Mouse (Mus musculus) forebrain, embryonic 16.5 days (tissue): Measurements from ENCODE around the gene Lonrf2. TPM values are rescaled to one million over a fixed set of nuclear protein-coding genes. Genes with fewer than 3 reads are reported as not detected.

Source experiments
- ATAC-seq: fragments of 200-750 bp; cut with Nextera tagmentation; 2 replicates; pipeline ENCODE4 v1.8.0; 2017; ENCODE audit warnings: mild to moderate bottlenecking, moderate library complexity
- H3K27ac ChIP-seq: fragments of 300-500 bp; sonication (generic); 2 replicates; pipeline ENCODE4 v1.5.1; 2014; ENCODE audit warnings: low read length, control low read depth
- H3K27me3 ChIP-seq: fragments of 300-500 bp; sonication (generic); replicated peaks from 2 replicates; pipeline ENCODE4 v1.6.1; 2014; ENCODE audit warnings: low read length; ENCODE audit not compliant: control insufficient read depth, insufficient read depth
- H3K36me3 ChIP-seq: fragments of 300-500 bp; sonication (generic); 2 replicates; pipeline ENCODE4 v1.6.1; 2014; ENCODE audit not compliant: control insufficient read depth, insufficient read depth
- H3K4me1 ChIP-seq: fragments of 300-500 bp; sonication (generic); replicated peaks from 2 replicates; pipeline ENCODE4 v1.6.1; 2014; ENCODE audit warnings: low read length; ENCODE audit not compliant: control insufficient read depth, insufficient read depth
- H3K4me2 ChIP-seq: fragments of 300-500 bp; sonication (generic); 2 replicates; pipeline ENCODE4 v1.6.1; 2014; ENCODE audit warnings: mild to moderate bottlenecking, low read length, control low read depth
- H3K4me3 ChIP-seq: fragments of 300-500 bp; sonication (generic); replicated peaks from 2 replicates; pipeline ENCODE4 v1.5.1; 2014; ENCODE audit warnings: mild to moderate bottlenecking, low read length, control low read depth
- H3K9ac ChIP-seq: fragments of 300-500 bp; sonication (generic); replicated peaks from 2 replicates; pipeline ENCODE4 v1.6.1; 2014; ENCODE audit warnings: low read depth, low read length, control low read depth
- H3K9me3 ChIP-seq: fragments of 300-500 bp; sonication (generic); 2 replicates; pipeline ENCODE4 v1.6.1; 2016; ENCODE audit warnings: low read length; ENCODE audit not compliant: control insufficient read depth
- WGBS: fragments of 180-500 bp; shearing (Covaris S2); extraction: QIAGEN DNeasy Blood & Tissue Kit; methylation state at CpG from one replicate; pipeline ENCODE4 v1.1.7; 2014; 5-methylcytosine and 5-hydroxymethylcytosine counted together
- polyA plus RNA-seq: library from polyadenylated mRNA; unstranded; fragments of >200 nt; fragmentation: Nextera tagmentation; extraction: Ambion mirVana; gene quantifications from 2 replicates; pipeline ENCODE4 v1.2.1, GENCODE M21; 2015

Gene Lonrf2
- polyA plus RNA-seq, 1 experiment from 2014 or later: 16.7 TPM

DNA sequence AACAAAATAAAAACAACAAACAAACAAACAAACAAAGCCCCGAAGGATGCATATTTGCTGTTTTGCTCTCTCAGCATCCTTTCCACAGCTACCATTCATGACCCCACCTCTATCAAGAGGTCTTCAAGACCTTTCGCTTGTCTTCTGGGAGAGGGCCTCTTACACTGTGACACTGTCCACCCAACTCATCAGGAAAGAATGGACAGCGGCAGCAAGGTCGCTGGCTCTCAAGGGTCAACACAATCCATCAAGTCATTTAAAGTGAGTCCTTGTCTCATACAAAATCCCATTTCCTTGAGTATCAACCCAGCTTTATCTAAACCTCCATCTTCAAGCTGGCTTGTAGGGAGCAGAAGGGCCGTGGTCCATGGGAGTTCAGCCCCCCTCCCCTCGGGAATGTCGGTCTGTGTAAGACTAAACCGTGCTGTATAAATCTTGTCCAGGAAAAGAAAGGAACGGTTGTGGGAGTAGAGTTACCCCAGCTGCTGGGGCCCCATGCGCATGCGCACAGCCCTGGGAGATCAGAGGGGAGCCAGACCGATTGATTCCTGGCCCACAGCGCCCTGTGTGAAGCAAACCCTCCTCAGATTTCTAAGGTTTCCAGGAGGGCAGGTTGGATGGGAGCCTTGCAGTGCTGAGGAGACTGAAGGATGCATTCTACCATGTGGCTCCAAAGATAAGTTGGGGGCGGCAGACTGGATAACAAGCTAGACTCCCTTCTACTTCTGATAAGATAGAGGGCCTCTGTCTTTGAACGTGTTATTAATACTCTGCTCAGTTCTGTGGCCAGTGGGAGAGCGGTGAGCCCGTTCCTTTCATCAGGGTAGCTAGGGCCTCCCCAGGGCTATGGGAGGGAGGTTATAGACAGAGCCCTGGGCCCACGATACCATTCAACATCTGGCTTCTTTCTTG is 69.6 kb downstream of the Lonrf2 start:
- H3K27ac ChIP-seq: no peak overlapping the region
- 0 out of 2 replicates have a peak overlapping the region, but pooled peaks have one; percentile 17 for H3K9ac ChIP-seq
- H3K4me2 ChIP-seq: no peak overlapping the region
- no peaks in the 10 kb centered on the region for H3K27me3 ChIP-seq
- ATAC-seq: peak; percentile 51
- 35% methylated on average over 18 of the region's 18 CpGs for WGBS
- no peaks in the 10 kb centered on the region for H3K36me3 ChIP-seq
- H3K4me3 ChIP-seq: no peak overlapping the region
- H3K9me3 ChIP-seq: no peaks in the 10 kb centered on the region
- H3K4me1 ChIP-seq: peaks cover 11% of the 10 kb centered on the region

DNA sequence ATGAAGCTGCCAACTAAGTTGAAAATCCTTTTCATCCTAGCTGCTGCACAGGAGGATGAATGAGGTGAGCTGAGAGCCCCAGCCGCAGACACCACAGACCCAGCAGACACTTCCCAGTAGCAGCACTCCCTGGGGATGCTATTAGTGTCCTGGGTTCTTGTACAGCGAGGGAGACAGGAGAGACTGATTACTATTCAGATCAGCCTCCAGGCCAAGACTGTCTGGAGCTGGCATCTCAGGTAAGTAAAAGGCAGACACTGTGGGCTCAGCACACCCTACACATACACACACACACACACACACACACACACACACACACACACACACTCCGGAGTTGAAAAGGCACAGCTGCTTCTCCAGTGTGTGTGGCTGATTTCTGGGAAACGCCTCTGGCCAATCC is 70.3 kb downstream of the Lonrf2 start:
- Histone ChIP-seq H3K4me1 (peaks cover 11% of the 10 kb centered on the region), H3K9ac (no peak overlapping the region), H3K9me3 (no peaks in the 10 kb centered on the region), H3K27me3 (no peaks in the 10 kb centered on the region), H3K36me3 (no peaks in the 10 kb centered on the region), H3K27ac (no peak overlapping the region), H3K4me2 (no peak overlapping the region), H3K4me3 (no peak overlapping the region)
- 55% methylated on average over 4 of the region's 4 CpGs for WGBS
- no peak for ATAC-seq

DNA sequence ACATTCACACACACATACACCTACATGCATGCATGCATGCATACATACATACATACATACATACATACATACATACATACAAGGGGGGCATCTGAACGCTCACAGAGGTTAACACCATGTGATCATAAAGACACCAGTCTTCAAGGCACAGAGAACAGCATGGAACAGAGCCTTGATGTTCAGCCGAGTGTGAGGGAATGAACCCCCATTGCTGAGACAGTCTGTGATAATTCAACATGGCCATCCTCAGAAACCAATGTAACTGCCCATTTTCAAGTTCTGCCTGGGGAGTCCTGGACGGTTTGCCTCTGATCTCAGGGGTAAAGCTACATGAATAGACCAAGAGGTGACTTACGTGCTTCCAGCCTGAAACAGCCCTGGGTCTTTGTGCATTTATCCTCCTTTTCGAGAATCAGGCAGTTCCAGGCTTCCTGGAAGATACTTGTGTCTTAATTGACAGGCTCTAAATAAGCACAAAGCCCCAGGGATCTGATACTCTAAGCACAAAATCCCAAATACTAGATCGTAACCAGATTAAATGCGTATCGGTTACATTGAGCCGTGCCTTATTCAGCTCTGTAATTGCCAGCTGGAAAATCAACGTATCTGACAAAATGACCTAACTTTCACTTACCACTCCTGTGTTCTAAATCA is 72.4 kb downstream of the Lonrf2 start:
- ATAC-seq: no peak

DNA sequence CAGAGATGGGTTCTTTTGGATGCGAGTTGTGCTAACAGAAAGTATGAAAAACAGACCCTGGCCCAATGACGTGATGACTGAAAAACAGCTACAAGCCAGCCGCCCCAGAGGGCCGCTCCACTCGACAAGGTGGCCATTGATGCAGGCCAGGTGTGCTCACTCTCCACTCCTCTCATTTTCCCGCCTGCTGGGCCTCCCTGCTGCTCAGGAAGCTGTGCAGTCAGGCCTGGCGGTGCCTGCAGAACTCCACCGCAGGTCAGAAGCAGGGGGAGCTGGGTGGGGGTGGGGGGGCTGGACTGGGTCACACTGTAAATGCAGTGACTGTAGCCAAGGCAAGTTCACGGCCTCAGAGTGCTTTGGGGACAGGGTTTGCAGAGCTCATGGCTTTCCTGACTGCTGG is 76.1 kb downstream of the Lonrf2 start:
- H3K9ac ChIP-seq: no peak overlapping the region
- no peak overlapping the region for H3K4me3 ChIP-seq
- no peaks in the 10 kb centered on the region for H3K9me3 ChIP-seq
- H3K4me1 ChIP-seq: peaks cover 5% of the 10 kb centered on the region; the same call in 1 of the 2 replicates
- no peaks in the 10 kb centered on the region for H3K36me3 ChIP-seq
- ATAC-seq: no peak
- no peaks in the 10 kb centered on the region for H3K27me3 ChIP-seq
- no peak overlapping the region for H3K27ac ChIP-seq
- 55% methylated on average over 9 of the region's 9 CpGs for WGBS
- H3K4me2 ChIP-seq: no peak overlapping the region

More for the DNA sequence above, 72.4 kb downstream of the Lonrf2 start:
- Histone ChIP-seq H3K27me3 (no peaks in the 10 kb centered on the region), H3K27ac (no peak overlapping the region), H3K9ac (no peak overlapping the region), H3K4me3 (no peak overlapping the region), H3K4me2 (no peak overlapping the region), H3K9me3 (no peaks in the 10 kb centered on the region), H3K4me1 (peaks cover 11% of the 10 kb centered on the region), H3K36me3 (no peaks in the 10 kb centered on the region)
- 51% methylated on average over 10 of the region's 10 CpGs for WGBS

DNA sequence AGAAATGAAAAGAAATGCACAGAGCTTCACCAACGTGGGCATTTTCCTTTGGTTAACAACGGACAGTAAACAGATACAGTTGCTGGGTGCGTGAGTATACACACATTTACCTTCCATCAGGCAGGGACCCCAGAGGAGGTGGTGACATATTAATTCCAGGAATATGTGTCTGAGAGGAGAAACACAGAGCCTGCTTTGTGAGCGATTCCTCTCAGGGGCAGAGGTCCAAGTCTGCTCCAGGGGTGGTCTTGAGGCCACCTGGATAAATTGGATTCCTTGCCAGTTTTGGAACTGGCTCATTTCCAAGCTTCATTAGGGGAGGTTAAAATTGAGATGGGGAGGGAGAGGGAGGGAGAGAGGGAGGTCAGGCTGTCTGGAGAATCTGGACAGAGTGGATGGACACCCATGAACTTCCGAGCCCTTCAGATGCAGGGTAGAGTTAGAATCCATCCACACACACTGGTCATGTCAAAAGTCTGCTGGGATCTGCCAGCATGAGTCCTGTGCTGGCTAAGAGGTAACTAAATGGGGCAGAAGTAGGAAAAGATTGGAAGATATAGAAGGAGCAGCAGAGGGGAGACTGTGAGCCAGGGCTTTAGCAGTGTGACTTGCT is 78.6 kb downstream of the Lonrf2 start:
- H3K9ac ChIP-seq: no peak overlapping the region
- H3K9me3 ChIP-seq: no peaks in the 10 kb centered on the region
- no peak overlapping the region for H3K4me2 ChIP-seq
- no peaks in the 10 kb centered on the region for H3K27me3 ChIP-seq
- no peaks in the 10 kb centered on the region for H3K36me3 ChIP-seq
- H3K27ac ChIP-seq: no peak overlapping the region
- WGBS: 43% methylated on average over 5 of the region's 5 CpGs
- H3K4me1 ChIP-seq: peaks cover 6% of the 10 kb centered on the region; the same call in 1 of the 2 replicates
- peak; percentile 43; the same call in 1 of the 2 replicates for ATAC-seq
- no peak overlapping the region for H3K4me3 ChIP-seq

- H3K36me3 ChIP-seq: no peaks in the 10 kb centered on the region
- H3K9me3 ChIP-seq: no peaks in the 10 kb centered on the region
- no peak overlapping the region for H3K4me3 ChIP-seq
- no peaks in the 10 kb centered on the region for H3K27me3 ChIP-seq
- 70% methylated on average over 1 of the region's 1 CpGs for WGBS
- H3K9ac ChIP-seq: no peak overlapping the region
- no peak overlapping the region for H3K27ac ChIP-seq
- no peaks in the 10 kb centered on the region for H3K4me1 ChIP-seq
- no peak for ATAC-seq
- no peak overlapping the region for H3K4me2 ChIP-seq
Observed at GRCm38 (mm10) chr1:38743863-38744262, 92.6 kb downstream of the Lonrf2 start.

Other genes with a start within 250 kb of the Lonrf2 start
- gene Aff3, start 171.8 kb downstream of the Lonrf2 start, polyA plus RNA-seq: 16.9 and 22.4 TPM in 2 replicates
- 47.1 and 55.8 TPM in 2 replicates for gene Chst10, start 61.5 kb upstream of the Lonrf2 start, polyA plus RNA-seq
- gene Nms, start 102.4 kb upstream of the Lonrf2 start, polyA plus RNA-seq: 0.37 TPM in 2 replicates
- gene Pdcl3, start 148.9 kb upstream of the Lonrf2 start, polyA plus RNA-seq: 175 and 182 TPM in 2 replicates